Comparison of ENCODE assay signal across 35 mouse cellular contexts in genomic region chr1:120018900-120019299, GRCm38 (mm10). TPM values are rescaled to one million over a fixed set of nuclear protein-coding genes. Genes with fewer than 3 reads are reported as not detected.
DNase-seq lines count a peak whose midpoint lies in the region; ATAC-seq and TF ChIP-seq lines count a peak whose summit lies in the region.
"Had no signal": no experiment of that assay in that cellular context is flagged by ENCODE, and none has a peak within 500 bp of the region (broad histone marks: within the 10 kb centered on the region; RNA-seq: fewer than 3 reads in every experiment).

No protein-coding gene starts in this region.

- no peak overlapping the region for H3K4me2 ChIP-seq in hindbrain, embryonic 13.5 days
- H3K4me2 ChIP-seq in hindbrain, postnatal 0 days (ENCODE audit: low read depth, low read length), result no peak overlapping the region
- H3K4me2 ChIP-seq in midbrain, embryonic 12.5 days (replicated peaks), result no peak overlapping the region
- H3K4me2 ChIP-seq in midbrain, embryonic 15.5 days, result no peak overlapping the region
- H3K4me2 ChIP-seq: forebrain, embryonic 12.5 days; heart, embryonic 13.5 days; intestine, embryonic 15.5 days; limb, embryonic 12.5 days; liver, embryonic 15.5 days; lung, embryonic 15.5 days had no signal

- H3K36me3 ChIP-seq in hindbrain, embryonic 13.5 days, result no peaks in the 10 kb centered on the region
- H3K36me3 ChIP-seq in hindbrain, postnatal 0 days (ENCODE audit: insufficient read depth, low read length), result no peaks in the 10 kb centered on the region
- no peaks in the 10 kb centered on the region for H3K36me3 ChIP-seq in midbrain, embryonic 12.5 days
- H3K36me3 ChIP-seq in midbrain, embryonic 15.5 days (replicated peaks), result no peaks in the 10 kb centered on the region
- H3K36me3 ChIP-seq: forebrain, embryonic 12.5 days; heart, embryonic 13.5 days; hindbrain, embryonic 10.5 days; intestine, embryonic 15.5 days; limb, embryonic 12.5 days; liver, embryonic 15.5 days; lung, embryonic 15.5 days had no signal

- no peaks in the 10 kb centered on the region for H3K9me3 ChIP-seq in hindbrain, embryonic 13.5 days
- H3K9me3 ChIP-seq in hindbrain, postnatal 0 days (ENCODE audit: low read length), result no peaks in the 10 kb centered on the region
- no peaks in the 10 kb centered on the region for H3K9me3 ChIP-seq in midbrain, embryonic 12.5 days
- no peaks in the 10 kb centered on the region for H3K9me3 ChIP-seq in midbrain, embryonic 15.5 days
- H3K9me3 ChIP-seq: forebrain, embryonic 12.5 days; heart, embryonic 13.5 days; hindbrain, embryonic 10.5 days; intestine, embryonic 15.5 days; limb, embryonic 12.5 days; liver, embryonic 15.5 days; lung, embryonic 15.5 days had no signal

- no peak overlapping the region for H3K4me3 ChIP-seq in hindbrain, embryonic 13.5 days
- no peak overlapping the region for H3K4me3 ChIP-seq in hindbrain, postnatal 0 days (ENCODE audit: low read length)
- no peak overlapping the region for H3K4me3 ChIP-seq in midbrain, embryonic 12.5 days
- no peak overlapping the region for H3K4me3 ChIP-seq in midbrain, embryonic 15.5 days
- H3K4me3 ChIP-seq: erythroblast, embryonic 14.5 days; forebrain, embryonic 12.5 days; heart, embryonic 13.5 days; hindbrain, embryonic 10.5 days; intestine, embryonic 15.5 days; layer of hippocampus, adult 2 months; left cerebral cortex, adult 2 months; limb, embryonic 12.5 days; liver, embryonic 15.5 days; lung, embryonic 15.5 days had no signal

- no peak overlapping the region; the same call in 1 of the 2 replicates for H3K27ac ChIP-seq in hindbrain, embryonic 13.5 days
- H3K27ac ChIP-seq in hindbrain, postnatal 0 days, result no peak overlapping the region
- no peak overlapping the region for H3K27ac ChIP-seq in midbrain, embryonic 12.5 days (replicated peaks)
- H3K27ac ChIP-seq in midbrain, embryonic 15.5 days, result no peak overlapping the region
- H3K27ac ChIP-seq: forebrain, embryonic 12.5 days; heart, embryonic 13.5 days; hindbrain, embryonic 10.5 days; intestine, embryonic 15.5 days; layer of hippocampus, adult 2 months; left cerebral cortex, adult 2 months; limb, embryonic 12.5 days; liver, embryonic 15.5 days; lung, embryonic 15.5 days had no signal

- no peaks in the 10 kb centered on the region for H3K27me3 ChIP-seq in hindbrain, embryonic 13.5 days
- H3K27me3 ChIP-seq in hindbrain, postnatal 0 days (ENCODE audit: insufficient read depth, low read length), result no peaks in the 10 kb centered on the region
- peaks cover 7% of the 10 kb centered on the region for H3K27me3 ChIP-seq in midbrain, embryonic 12.5 days
- H3K27me3 ChIP-seq in midbrain, embryonic 15.5 days (replicated peaks), result no peaks in the 10 kb centered on the region
- H3K27me3 ChIP-seq: forebrain, embryonic 12.5 days; heart, embryonic 13.5 days; intestine, embryonic 15.5 days; limb, embryonic 12.5 days; liver, embryonic 15.5 days; lung, embryonic 15.5 days; Patski had no signal

- no peaks in the 10 kb centered on the region; the same call in 1 of the 2 replicates for H3K4me1 ChIP-seq in hindbrain, embryonic 13.5 days (replicated peaks)
- H3K4me1 ChIP-seq in hindbrain, postnatal 0 days (ENCODE audit: insufficient read depth, low read length), result no peaks in the 10 kb centered on the region
- peaks cover 7% of the 10 kb centered on the region; the same call in 1 of the 2 replicates for H3K4me1 ChIP-seq in midbrain, embryonic 12.5 days
- H3K4me1 ChIP-seq in midbrain, embryonic 15.5 days, result no peaks in the 10 kb centered on the region
- H3K4me1 ChIP-seq: heart, embryonic 13.5 days; hindbrain, embryonic 10.5 days; intestine, embryonic 15.5 days; limb, embryonic 12.5 days; liver, embryonic 15.5 days; lung, embryonic 15.5 days had no signal

- WGBS in hindbrain, embryonic 13.5 days, result 62% methylated on average over 3 of the region's 3 CpGs
- WGBS in hindbrain, postnatal 0 days, result 61% methylated on average over 3 of the region's 3 CpGs
- WGBS in midbrain, embryonic 12.5 days, result 40% methylated on average over 3 of the region's 3 CpGs
- WGBS in midbrain, embryonic 15.5 days, result 28% methylated on average over 3 of the region's 3 CpGs

- no peak for DNase-seq in hindbrain, postnatal 0 days (ENCODE audit: low spot score)
- peak; percentile 81 for DNase-seq in A20 (ENCODE audit: low read depth, low spot score)
- peak; percentile 16 for DNase-seq in R1 (ENCODE audit: low read depth, low spot score)
- DNase-seq in testis, postnatal 14 days (ENCODE audit: low spot score), result no peak
- DNase-seq in kidney, adult 9 months, result no peak
- DNase-seq: adrenal gland, postnatal 25 days; cerebellum, adult 2 months; cerebellum, postnatal 14 days; gastrocnemius, postnatal 10 days; heart, postnatal 14 days; kidney, postnatal 36 days; lung, postnatal 36 days; spleen, adult 18-20 months had no signal

- no peak overlapping the region for H3K9ac ChIP-seq in hindbrain, embryonic 13.5 days
- H3K9ac ChIP-seq in hindbrain, postnatal 0 days (replicated peaks; ENCODE audit: low read length), result no peak overlapping the region
- H3K9ac ChIP-seq in midbrain, embryonic 12.5 days (replicated peaks), result no peak overlapping the region
- H3K9ac ChIP-seq in midbrain, embryonic 15.5 days, result no peak overlapping the region
- H3K9ac ChIP-seq: forebrain, embryonic 12.5 days; heart, embryonic 13.5 days; intestine, embryonic 15.5 days; limb, embryonic 12.5 days; liver, embryonic 15.5 days; lung, embryonic 15.5 days had no signal

- no peak for TF ChIP-seq CTCF in hindbrain, postnatal 0 days (IDR thresholded peaks at IDR 0.05; ENCODE audit: low read depth)

- 0 out of 2 replicates have a peak, but pooled peaks have one; percentile 17 for ATAC-seq in hindbrain, embryonic 13.5 days (ENCODE audit: low FRiP score)
- ATAC-seq in hindbrain, postnatal 0 days, result no peak
- ATAC-seq in midbrain, embryonic 12.5 days (ENCODE audit: low FRiP score, low read depth), result 0 out of 2 replicates have a peak, but pooled peaks have one; percentile 4
- no peak for ATAC-seq in midbrain, embryonic 15.5 days (replicated peaks)
- ATAC-seq: CD4-positive, CD25-positive, alpha-beta regulatory T cell, adult 4 months; intestine, embryonic 15.5 days; Patski had no signal

RNA-seq across cellular contexts. Expression of gene Sctr, which starts 12.2 kb away (rescaled TPM):
- 0.71 and 1.0 TPM in 2 replicates for polyA plus RNA-seq in hindbrain, embryonic 13.5 days (2015; fragmentation: Nextera tagmentation; extraction: Ambion mirVana)
- 1.9 and 2.0 TPM in 2 replicates for total RNA-seq in hindbrain, postnatal 0 days (2014; rRNA removed)
- polyA plus RNA-seq in hindbrain, postnatal 0 days (2015; fragmentation: Nextera tagmentation; extraction: Ambion mirVana), result 0.93 and 1.2 TPM in 2 replicates
- polyA plus RNA-seq in midbrain, embryonic 12.5 days (2016; fragmentation: Nextera tagmentation; extraction: Ambion mirVana), result 0.73 and 0.87 TPM in 2 replicates
- polyA plus RNA-seq in midbrain, embryonic 15.5 days (2015; fragmentation: Nextera tagmentation; extraction: Ambion mirVana), result 0.75 and 1.4 TPM in 2 replicates
- total RNA-seq: heart, adult 8-10 months; liver, adult 2 months; megakaryocyte, adult 5-6 weeks; monocyte, adult 5-6 weeks; neutrophil, adult 5-6 weeks had no signal
- polyA plus RNA-seq: erythroblast, embryonic 14.5 days; limb, embryonic 12.5 days; liver, adult 2 months; liver, embryonic 15.5 days had no signal

RNA-seq across cellular contexts. Expression of gene Cfap221, which starts 21.9 kb away (rescaled TPM):
- 0.45 and 0.49 TPM in 2 replicates for polyA plus RNA-seq in hindbrain, embryonic 13.5 days (2015; fragmentation: Nextera tagmentation; extraction: Ambion mirVana)
- 1.9 TPM in 1 of 2 replicates, not detected in the other for total RNA-seq in hindbrain, postnatal 0 days (2014; rRNA removed)
- 0.25 and 0.29 TPM in 2 replicates for polyA plus RNA-seq in hindbrain, postnatal 0 days (2015; fragmentation: Nextera tagmentation; extraction: Ambion mirVana)
- 0.10 and 0.18 TPM in 2 replicates for polyA plus RNA-seq in midbrain, embryonic 12.5 days (2016; fragmentation: Nextera tagmentation; extraction: Ambion mirVana)
- 0.36 and 0.48 TPM in 2 replicates for polyA plus RNA-seq in midbrain, embryonic 15.5 days (2015; fragmentation: Nextera tagmentation; extraction: Ambion mirVana)
- total RNA-seq: adrenal gland, adult 18-20 months; ES-E14; gastrocnemius, postnatal 10 days; heart, adult 8-10 months; heart, postnatal 14 days; liver, adult 2 months; megakaryocyte, adult 5-6 weeks; monocyte, adult 5-6 weeks; neutrophil, adult 5-6 weeks had no signal
- polyA plus RNA-seq: CD4-positive, CD25-positive, alpha-beta regulatory T cell, adult 4 months; erythroblast, embryonic 14.5 days; forebrain, embryonic 12.5 days; heart, embryonic 13.5 days; intestine, embryonic 15.5 days; liver, adult 2 months had no signal

RNA-seq across cellular contexts. Expression of gene Tmem37, which starts 55.0 kb away (rescaled TPM):
- 7.9 and 8.0 TPM in 2 replicates for polyA plus RNA-seq in hindbrain, embryonic 13.5 days (2015; fragmentation: Nextera tagmentation; extraction: Ambion mirVana)
- total RNA-seq in hindbrain, postnatal 0 days (2014; rRNA removed), result 2.9 and 3.8 TPM in 2 replicates
- polyA plus RNA-seq in hindbrain, postnatal 0 days (2015; fragmentation: Nextera tagmentation; extraction: Ambion mirVana), result 9.1 and 9.4 TPM in 2 replicates
- 7.6 and 8.9 TPM in 2 replicates for polyA plus RNA-seq in midbrain, embryonic 12.5 days (2016; fragmentation: Nextera tagmentation; extraction: Ambion mirVana)
- polyA plus RNA-seq in midbrain, embryonic 15.5 days (2015; fragmentation: Nextera tagmentation; extraction: Ambion mirVana), result 7.6 and 9.6 TPM in 2 replicates
- total RNA-seq: megakaryocyte, adult 5-6 weeks; neutrophil, adult 5-6 weeks had no signal

Comparison
In these comparisons a context has a peak if more than half of its experiments do, and no peak if none do; other contexts are left out.
1. ATAC-seq: peak in hindbrain, embryonic 13.5 days (single experiment) and midbrain, embryonic 12.5 days (single experiment); none in hindbrain, postnatal 0 days (single experiment) and midbrain, embryonic 15.5 days (single experiment).
2. DNase-seq: peak in A20 (single experiment) and R1 (single experiment); none in hindbrain, postnatal 0 days (single experiment), testis, postnatal 14 days (single experiment) and kidney, adult 9 months (single experiment).